Mouse (Mus musculus): ENCODE results near the gene March5.
"Not testable (repeated sequence)": the region's sequence is repeated elsewhere in the genome, so short reads cannot be mapped to it uniquely, and the experiment has no call there.

Gene March5

GRCm38 (mm10) chr19:37208986-37209385, 1.6 kb downstream of the March5 start:
- DNase-seq (ENCODE audit: low read depth): peak; percentile 65

GRCm38 (mm10) chr19:37209467-37210128, 2.3 kb downstream of the March5 start:
- peak; percentile 57 for DNase-seq (ENCODE audit: low read depth)

GRCm38 (mm10) chr19:37210457-37210856, 3.1 kb downstream of the March5 start:
- DNase-seq (ENCODE audit: low read depth): no peak

- no peak for DNase-seq (ENCODE audit: low read depth)
Observed at GRCm38 (mm10) chr19:37211416-37211815, 4.1 kb downstream of the March5 start.

- DNase-seq (ENCODE audit: low read depth): no peak
Observed at GRCm38 (mm10) chr19:37214711-37215110, 7.4 kb downstream of the March5 start.

GRCm38 (mm10) chr19:37225197-37225862, 18.0 kb downstream of the March5 start:
- DNase-seq (ENCODE audit: low read depth): no peak

- not testable (repeated sequence) for DNase-seq (ENCODE audit: low read depth)
Observed at GRCm38 (mm10) chr19:37232598-37232997, 25.3 kb downstream of the March5 start.

- DNase-seq (ENCODE audit: low read depth): no peak
Observed at GRCm38 (mm10) chr19:37233561-37234539, 26.5 kb downstream of the March5 start.

- no peak for DNase-seq (ENCODE audit: low read depth)
Observed at GRCm38 (mm10) chr19:37235818-37236217, 28.5 kb downstream of the March5 start.

GRCm38 (mm10) chr19:37237306-37237705, 30.0 kb downstream of the March5 start:
- DNase-seq (ENCODE audit: low read depth): no peak

GRCm38 (mm10) chr19:37237712-37238437, 30.5 kb downstream of the March5 start:
- DNase-seq (ENCODE audit: low read depth): peak; percentile 27

- peak; percentile 27 for DNase-seq (ENCODE audit: low read depth)
Observed at GRCm38 (mm10) chr19:37238651-37239050, 31.3 kb downstream of the March5 start.

- peak; percentile 90 for DNase-seq (ENCODE audit: low read depth)
Observed at GRCm38 (mm10) chr19:37239096-37239495, 31.8 kb downstream of the March5 start.

GRCm38 (mm10) chr19:37241201-37241600, 33.9 kb downstream of the March5 start:
- DNase-seq (ENCODE audit: low read depth): peak; percentile 28

GRCm38 (mm10) chr19:37242707-37243106, 35.4 kb downstream of the March5 start:
- no peak for DNase-seq (ENCODE audit: low read depth)

GRCm38 (mm10) chr19:37246859-37247258, 39.5 kb downstream of the March5 start:
- peak; percentile 19 for DNase-seq (ENCODE audit: low read depth)

- no peak for DNase-seq (ENCODE audit: low read depth)
Observed at GRCm38 (mm10) chr19:37248199-37248598, 40.9 kb downstream of the March5 start.

GRCm38 (mm10) chr19:37252104-37252503, 44.8 kb downstream of the March5 start:
- no peak for DNase-seq (ENCODE audit: low read depth)

- peak; percentile 72 for DNase-seq (ENCODE audit: low read depth)
Observed at GRCm38 (mm10) chr19:37255321-37255720, 48.0 kb downstream of the March5 start.

GRCm38 (mm10) chr19:37262389-37262788, 55.0 kb downstream of the March5 start:
- DNase-seq (ENCODE audit: low read depth): peak; percentile 78

- no peak for DNase-seq (ENCODE audit: low read depth)
Observed at GRCm38 (mm10) chr19:37263566-37263942, 56.2 kb downstream of the March5 start.

Data from NIH3T3 (cell line).